Mouse (Mus musculus): ENCODE results near the gene Gm7579. TPM values are rescaled to one million over a fixed set of nuclear protein-coding genes. Genes with fewer than 3 reads are reported as not detected.

Gene Gm7579
- polyA plus RNA-seq (2012; rRNA removed; ENCODE audit: low replicate concordance): not detected in 2 replicates

DNA sequence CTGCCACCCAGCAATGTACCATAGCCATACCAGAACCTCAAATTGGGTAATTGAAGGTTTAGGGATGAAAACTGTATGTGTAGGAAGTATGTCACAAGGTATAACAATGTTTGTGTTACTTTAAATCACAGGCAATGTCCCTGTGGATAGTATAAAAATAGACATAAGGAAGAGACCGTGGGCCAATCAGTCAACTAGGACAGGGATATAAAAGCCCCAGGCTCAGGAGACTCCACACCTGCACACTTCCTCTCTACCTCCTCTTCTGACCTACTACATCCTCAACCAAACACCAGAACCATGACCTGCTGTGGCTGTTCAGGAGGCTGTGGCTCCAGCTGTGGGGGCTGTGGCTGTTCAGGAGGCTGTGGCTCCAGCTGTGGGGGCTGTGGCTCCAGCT is at the start of gene Gm7579:
TSS of gene Gm7579 (plus strand) at position 301 of the 400 bp plus-strand sequence.

GRCm38 (mm10) chr7:142165639-142166038 is 46.0 kb upstream of the Gm7579 start, which contains the start of gene Gm4553:
Gene Gm4553, minus strand, starts transcription at chr7:142165739.

GRCm38 (mm10) chr7:142175905-142176304 is 35.8 kb upstream of the Gm7579 start, which contains the start of gene Krtap5-2:
Gene Krtap5-2, minus strand, starts transcription at chr7:142176005.

GRCm38 (mm10) chr7:142190289-142190688 is 21.4 kb upstream of the Gm7579 start, which contains the start of gene Gm10153:
Gene Gm10153, minus strand, starts transcription at chr7:142190389.

DNA sequence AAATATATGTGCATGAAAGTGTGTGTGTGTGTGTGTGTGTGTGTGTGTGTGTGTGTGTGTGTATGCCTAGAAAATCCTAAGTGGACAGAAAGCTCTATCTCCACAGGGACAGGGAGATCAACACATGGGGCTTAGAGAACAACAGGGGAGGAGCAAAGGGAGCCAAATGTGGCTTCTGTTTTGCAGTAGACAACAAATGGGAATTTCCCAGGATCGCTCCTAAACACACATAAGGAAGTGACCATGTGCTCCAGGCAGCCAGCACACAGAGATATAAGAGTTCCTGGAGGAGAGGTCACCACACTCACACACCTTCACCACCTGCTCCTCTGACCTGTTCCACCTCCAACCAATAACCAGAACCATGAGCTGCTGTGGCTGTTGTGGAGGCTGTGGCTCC is 10.6 kb upstream of the Gm7579 start, which contains the start of gene Krtap5-3:
TSS of gene Krtap5-3 (plus strand) at position 301 of the 400 bp plus-strand sequence.

GRCm38 (mm10) chr7:142229871-142230270 is 18.2 kb downstream of the Gm7579 start, which contains the start of gene Krtap5-5:
Gene Krtap5-5, minus strand, starts transcription at chr7:142229971.

GRCm38 (mm10) chr7:142240978-142241377 is 29.3 kb downstream of the Gm7579 start, which contains the start of gene Gm40460:
Gene Gm40460, minus strand, starts transcription at chr7:142241078.

GRCm38 (mm10) chr7:142258254-142258653 is 46.6 kb downstream of the Gm7579 start, which contains the start of gene Gm2431:
Gene Gm2431, minus strand, starts transcription at chr7:142258354.

Other genes starting within 250 kb of the Gm7579 start
- 58.9 and 65.2 TPM in 2 replicates for gene Mob2, start 150.8 kb upstream of the Gm7579 start, polyA plus RNA-seq (2012; rRNA removed; ENCODE audit: low replicate concordance)
- gene Dusp8, start 116.0 kb upstream of the Gm7579 start, polyA plus RNA-seq (2012; rRNA removed; ENCODE audit: low replicate concordance): 7.4 and 12.9 TPM in 2 replicates
- gene Gm45618, start 91.1 kb upstream of the Gm7579 start, polyA plus RNA-seq (2012; rRNA removed; ENCODE audit: low replicate concordance): not detected in 2 replicates
- not detected in 2 replicates for gene Gm39115, start 75.8 kb upstream of the Gm7579 start, polyA plus RNA-seq (2012; rRNA removed; ENCODE audit: low replicate concordance)
- gene Gm45337, start 67.3 kb upstream of the Gm7579 start, polyA plus RNA-seq (2012; rRNA removed; ENCODE audit: low replicate concordance): not detected in 2 replicates
- gene Gm29735, start 54.7 kb upstream of the Gm7579 start, polyA plus RNA-seq (2012; rRNA removed; ENCODE audit: low replicate concordance): not detected in 2 replicates
- gene Gm4553, start 46.1 kb upstream of the Gm7579 start, polyA plus RNA-seq (2012; rRNA removed; ENCODE audit: low replicate concordance): not detected in 2 replicates
- gene Krtap5-2, start 35.9 kb upstream of the Gm7579 start, polyA plus RNA-seq (2012; rRNA removed; ENCODE audit: low replicate concordance): not detected in 2 replicates
- not detected in 2 replicates for gene Gm10153, start 21.5 kb upstream of the Gm7579 start, polyA plus RNA-seq (2012; rRNA removed; ENCODE audit: low replicate concordance)
- not detected in 2 replicates for gene Krtap5-3, start 10.5 kb upstream of the Gm7579 start, polyA plus RNA-seq (2012; rRNA removed; ENCODE audit: low replicate concordance)
- gene Krtap5-5, start 18.1 kb downstream of the Gm7579 start, polyA plus RNA-seq (2012; rRNA removed; ENCODE audit: low replicate concordance): not detected in 2 replicates
- not detected in 2 replicates for gene Gm40460, start 29.2 kb downstream of the Gm7579 start, polyA plus RNA-seq (2012; rRNA removed; ENCODE audit: low replicate concordance)
- not detected in 2 replicates for gene Gm2431, start 46.5 kb downstream of the Gm7579 start, polyA plus RNA-seq (2012; rRNA removed; ENCODE audit: low replicate concordance)
- gene Gm4559, start 62.5 kb downstream of the Gm7579 start, polyA plus RNA-seq (2012; rRNA removed; ENCODE audit: low replicate concordance): not detected in 2 replicates
- gene Krtap5-1, start 85.3 kb downstream of the Gm7579 start, polyA plus RNA-seq (2012; rRNA removed; ENCODE audit: low replicate concordance): not detected in 2 replicates
- not detected in 2 replicates for gene Krtap5-4, start 91.7 kb downstream of the Gm7579 start, polyA plus RNA-seq (2012; rRNA removed; ENCODE audit: low replicate concordance)
- gene Ifitm10, start 161.9 kb downstream of the Gm7579 start, polyA plus RNA-seq (2012; rRNA removed; ENCODE audit: low replicate concordance): 3.4 and 6.1 TPM in 2 replicates
- gene Gm49369, start 170.8 kb downstream of the Gm7579 start, polyA plus RNA-seq (2012; rRNA removed; ENCODE audit: low replicate concordance): 1.5 and 1.8 TPM in 2 replicates
- gene Ctsd, start 176.2 kb downstream of the Gm7579 start, polyA plus RNA-seq (2012; rRNA removed; ENCODE audit: low replicate concordance): 2,649 and 4,302 TPM in 2 replicates
- gene Syt8, start 223.0 kb downstream of the Gm7579 start, polyA plus RNA-seq (2012; rRNA removed; ENCODE audit: low replicate concordance): 11.9 TPM in 1 of 2 replicates, not detected in the other
- 0.60 and 31.9 TPM in 2 replicates for gene Tnni2, start 229.9 kb downstream of the Gm7579 start, polyA plus RNA-seq (2012; rRNA removed; ENCODE audit: low replicate concordance)
- 237 and 1,012 TPM in 2 replicates for gene Lsp1, start 248.9 kb downstream of the Gm7579 start, polyA plus RNA-seq (2012; rRNA removed; ENCODE audit: low replicate concordance)

Measured in subcutaneous adipose tissue, adult 2 months (tissue).